Mouse (Mus musculus): ENCODE results near the gene Golga4.

Gene Golga4

DNA sequence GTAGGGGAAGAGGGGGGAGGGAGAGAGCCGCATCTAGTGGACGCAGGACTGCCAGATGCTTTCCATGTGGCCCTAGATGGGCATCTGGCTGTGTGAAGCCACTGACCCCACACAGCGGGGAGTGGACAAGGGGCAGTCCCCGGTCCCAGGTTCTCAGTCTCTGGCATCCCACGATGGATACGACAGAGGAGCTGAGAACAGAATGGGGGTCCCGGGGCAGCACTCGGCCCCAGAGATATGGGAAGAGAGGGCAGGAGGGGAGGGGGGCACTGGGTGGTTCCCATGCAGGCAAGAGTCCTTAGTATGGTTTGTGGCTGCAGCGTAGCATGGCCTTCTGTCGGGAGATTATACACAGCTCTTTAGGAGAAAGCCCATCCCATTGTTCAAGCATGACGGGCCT lies 17.7 kb downstream of the Golga4 start:
- no peak for DNase-seq (ENCODE audit: low read depth, low spot score)

- no peak for DNase-seq (ENCODE audit: low read depth, low spot score)
These were observed 21.0 kb downstream of the Golga4 start for GRCm38 (mm10) chr9:118527056-118527455.

GRCm38 (mm10) chr9:118529783-118530182 lies 23.7 kb downstream of the Golga4 start:
- DNase-seq (ENCODE audit: low read depth, low spot score): no peak

GRCm38 (mm10) chr9:118530679-118531078 lies 24.6 kb downstream of the Golga4 start:
- no peak for DNase-seq (ENCODE audit: low read depth, low spot score)

DNA sequence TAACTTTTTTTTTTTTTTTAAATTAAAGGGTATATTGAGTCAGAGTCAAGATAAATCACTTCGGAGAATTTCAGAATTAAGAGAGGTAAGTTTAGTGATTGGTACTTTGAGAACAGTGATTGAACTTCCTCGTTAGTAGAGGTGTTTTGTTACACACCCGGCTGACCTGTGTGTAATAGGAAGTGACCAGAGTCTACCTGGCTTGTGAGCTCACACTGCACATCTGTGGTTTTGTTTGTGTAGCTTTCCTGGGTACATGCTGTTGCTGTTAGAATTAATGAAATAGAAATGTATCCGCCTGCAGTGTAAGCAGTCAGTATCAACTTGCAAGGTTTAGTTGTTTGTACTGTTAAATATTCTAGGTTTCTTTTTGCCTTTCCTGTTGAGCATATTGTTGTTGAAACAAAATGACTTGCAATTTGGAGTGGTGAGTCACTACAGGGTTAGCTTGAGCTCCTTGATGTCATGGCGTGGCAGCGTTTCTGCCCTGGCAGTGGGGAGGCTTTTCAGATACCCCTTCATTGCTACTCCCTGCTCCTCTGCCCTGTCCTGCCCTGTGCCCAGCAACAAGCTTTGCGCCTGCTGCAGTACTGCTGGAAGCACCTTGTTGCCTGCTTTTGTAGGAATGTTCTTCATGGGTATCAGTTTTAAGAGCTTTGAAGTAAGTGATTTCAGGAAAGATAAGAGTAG lies 26.6 kb downstream of the Golga4 start:
- no peak for DNase-seq (ENCODE audit: low read depth, low spot score)

DNA sequence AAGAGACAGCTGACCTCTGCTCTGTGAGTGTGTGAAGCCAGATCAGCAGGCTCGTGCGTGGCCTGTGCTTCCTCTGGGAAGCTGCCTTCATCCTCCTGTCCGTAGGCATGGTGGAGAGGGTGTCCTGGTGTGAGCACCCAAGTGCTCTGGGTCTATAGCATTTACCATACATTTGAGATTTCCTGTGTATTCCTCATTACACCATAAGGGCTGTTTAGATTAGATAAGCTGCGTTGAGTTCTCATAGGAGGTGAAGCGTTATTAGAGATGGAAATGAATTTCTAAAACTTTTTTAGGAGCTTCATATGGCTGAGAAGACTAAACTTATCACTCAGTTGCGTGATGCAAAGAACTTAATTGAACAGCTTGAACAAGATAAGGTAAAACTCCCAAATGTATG lies 30.9 kb downstream of the Golga4 start:
- DNase-seq (ENCODE audit: low read depth, low spot score): no peak

GRCm38 (mm10) chr9:118537463-118538339 lies 31.6 kb downstream of the Golga4 start:
- no peak for DNase-seq (ENCODE audit: low read depth, low spot score)

GRCm38 (mm10) chr9:118541851-118542250 lies 35.8 kb downstream of the Golga4 start:
- DNase-seq (ENCODE audit: low read depth, low spot score): no peak

GRCm38 (mm10) chr9:118545146-118545545 lies 39.1 kb downstream of the Golga4 start:
- DNase-seq (ENCODE audit: low read depth, low spot score): no peak

DNA sequence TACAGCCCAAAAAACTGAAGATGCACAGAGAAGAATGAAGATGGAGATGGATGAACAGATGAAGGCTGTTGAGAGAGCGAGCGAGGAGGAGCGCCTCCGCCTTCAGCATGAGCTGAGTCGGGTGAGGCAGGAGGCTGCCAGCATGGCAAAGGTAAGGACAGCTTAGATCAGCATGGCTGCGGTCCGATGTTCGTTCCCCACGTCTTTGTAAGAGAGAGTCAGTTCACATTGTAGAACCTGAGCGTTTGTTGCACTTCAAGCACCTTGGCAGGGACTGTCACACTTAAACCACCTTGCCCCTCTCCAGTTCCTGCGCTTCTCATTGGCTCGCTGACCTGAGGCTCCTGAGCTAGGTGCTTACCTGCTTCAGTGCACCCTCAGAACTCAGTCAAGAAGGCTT lies 42.6 kb downstream of the Golga4 start:
- no peak for DNase-seq (ENCODE audit: low read depth, low spot score)

- no peak for DNase-seq (ENCODE audit: low read depth, low spot score)
These were observed 51.1 kb downstream of the Golga4 start for GRCm38 (mm10) chr9:118556951-118557780.

DNA sequence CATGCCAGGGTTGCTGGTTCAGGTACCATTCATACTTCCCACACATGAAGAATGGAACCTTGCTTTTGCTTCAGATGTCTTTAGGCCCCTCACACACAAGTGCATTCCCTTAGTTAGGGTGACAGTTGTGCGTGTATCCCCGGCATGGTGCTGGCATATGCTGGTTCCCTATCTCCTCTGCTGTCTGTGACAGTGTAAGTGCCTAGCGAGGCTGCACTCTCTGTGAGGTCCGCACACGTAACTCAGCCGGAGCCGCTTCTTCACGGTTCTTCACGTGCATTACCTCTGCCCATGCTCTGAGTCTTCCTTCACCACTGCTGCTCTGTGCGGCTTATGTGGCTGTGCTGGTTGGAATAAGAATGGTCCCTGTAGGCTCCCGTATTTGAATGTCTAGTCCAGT lies 57.3 kb downstream of the Golga4 start:
- no peak for DNase-seq (ENCODE audit: low read depth, low spot score)

- no peak for DNase-seq (ENCODE audit: low read depth, low spot score)
These were observed 57.8 kb downstream of the Golga4 start for GRCm38 (mm10) chr9:118563866-118564265.

- DNase-seq (ENCODE audit: low read depth, low spot score): no peak
These were observed 58.6 kb downstream of the Golga4 start for GRCm38 (mm10) chr9:118564696-118565095.

DNA sequence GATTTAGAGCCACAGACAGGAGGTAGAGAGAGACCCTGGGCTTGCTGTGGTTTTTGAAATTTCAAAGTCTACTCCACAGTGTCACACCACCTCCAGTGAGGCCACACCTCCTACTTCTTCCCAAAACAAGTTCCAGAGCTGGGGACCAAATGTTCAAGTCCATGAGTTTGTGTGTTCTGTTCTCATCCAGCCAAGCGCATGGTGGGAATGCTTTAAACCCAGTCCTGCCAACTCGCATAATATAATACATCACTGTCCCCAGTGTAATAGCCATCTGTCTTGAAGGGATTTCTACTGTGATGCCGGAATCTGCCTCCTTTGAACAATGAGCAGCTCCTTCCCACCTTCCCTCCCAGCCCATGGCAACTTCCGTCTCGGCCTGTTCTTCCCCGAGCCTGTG lies 63.3 kb downstream of the Golga4 start:
- DNase-seq (ENCODE audit: low read depth, low spot score): no peak

DNA sequence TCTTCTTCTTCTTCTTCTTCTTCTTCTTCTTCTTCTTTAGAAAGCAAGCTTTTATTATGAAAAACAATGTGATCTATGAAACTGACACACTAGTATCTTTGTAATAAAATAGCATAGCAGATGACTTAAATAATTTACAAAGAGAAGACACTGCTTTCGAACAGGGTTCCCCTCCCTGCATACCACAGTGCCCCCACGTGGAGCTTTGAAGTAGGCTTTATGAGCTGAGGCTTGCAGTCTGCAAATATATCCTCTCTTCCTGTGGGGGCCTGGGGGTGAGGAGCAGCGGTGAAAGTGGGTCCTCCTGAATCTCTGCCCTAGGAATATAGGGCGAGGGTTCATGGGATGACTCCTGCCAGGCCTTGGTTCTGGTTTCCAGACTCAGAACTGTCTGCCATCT lies 64.8 kb downstream of the Golga4 start:
- DNase-seq (ENCODE audit: low read depth, low spot score): no peak

- no peak for DNase-seq (ENCODE audit: low read depth, low spot score)
These were observed 65.6 kb downstream of the Golga4 start for GRCm38 (mm10) chr9:118571701-118572100.

DNA sequence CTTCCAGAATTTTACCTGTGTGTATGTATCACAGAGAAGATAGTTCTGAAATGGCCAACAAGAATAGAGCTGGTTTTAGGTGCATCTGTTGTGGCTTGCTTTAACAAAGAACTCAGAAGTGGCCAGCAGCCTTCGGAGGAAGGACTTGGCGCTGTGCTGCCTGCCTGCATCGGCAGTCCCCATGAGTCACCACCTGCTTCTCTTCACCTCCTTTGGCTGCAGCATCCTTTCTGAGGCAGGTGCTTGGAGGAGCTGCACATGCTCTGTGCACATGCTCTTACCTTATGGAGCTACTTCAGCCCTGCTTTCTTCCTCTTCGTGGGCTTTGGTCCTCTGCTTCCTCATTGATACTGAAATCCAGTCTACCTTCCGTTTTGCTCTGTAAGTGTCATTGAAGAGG lies 68.8 kb downstream of the Golga4 start:
- DNase-seq (ENCODE audit: low read depth, low spot score): no peak

DNA sequence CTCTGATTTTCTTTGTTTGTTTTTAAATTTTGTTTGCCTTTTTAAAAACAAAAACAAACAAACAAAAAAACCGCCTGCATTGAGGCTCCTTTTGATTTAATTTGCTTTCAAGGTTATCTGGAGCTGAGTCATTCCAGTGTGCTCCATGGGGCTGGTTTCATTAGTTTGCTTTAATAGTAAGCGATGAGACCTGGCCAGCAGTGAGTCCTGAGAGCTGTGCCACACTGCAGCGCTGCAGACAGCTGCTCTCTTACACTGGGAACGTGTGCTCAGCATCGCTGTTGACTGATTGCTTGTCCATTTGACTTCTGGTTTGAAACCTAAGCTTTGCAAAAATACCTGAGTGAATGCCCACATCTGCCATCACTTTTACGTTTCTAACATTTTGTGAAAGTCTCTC lies 74.3 kb downstream of the Golga4 start:
- DNase-seq (ENCODE audit: low read depth, low spot score): no peak

DNA sequence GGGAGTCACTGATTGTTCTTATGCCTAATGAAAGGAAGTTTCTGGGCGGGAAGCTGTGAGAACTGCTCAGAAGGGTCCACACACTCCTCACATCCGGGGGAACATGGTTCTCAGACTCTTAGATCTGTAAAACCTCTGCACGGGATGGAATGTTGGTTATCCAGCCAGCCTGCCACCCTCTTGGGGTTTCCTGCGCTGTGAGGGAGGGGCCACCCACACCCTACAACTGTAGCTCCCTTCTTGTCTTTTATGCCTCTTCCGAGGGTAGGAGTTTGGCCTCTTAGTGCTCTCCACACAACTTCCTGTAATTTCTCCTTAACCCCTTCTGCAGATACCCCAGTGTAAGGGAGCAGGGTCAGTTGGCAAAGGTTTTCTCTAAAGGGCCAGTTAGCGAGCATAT lies 76.7 kb downstream of the Golga4 start:
- no peak for DNase-seq (ENCODE audit: low read depth, low spot score)

DNA sequence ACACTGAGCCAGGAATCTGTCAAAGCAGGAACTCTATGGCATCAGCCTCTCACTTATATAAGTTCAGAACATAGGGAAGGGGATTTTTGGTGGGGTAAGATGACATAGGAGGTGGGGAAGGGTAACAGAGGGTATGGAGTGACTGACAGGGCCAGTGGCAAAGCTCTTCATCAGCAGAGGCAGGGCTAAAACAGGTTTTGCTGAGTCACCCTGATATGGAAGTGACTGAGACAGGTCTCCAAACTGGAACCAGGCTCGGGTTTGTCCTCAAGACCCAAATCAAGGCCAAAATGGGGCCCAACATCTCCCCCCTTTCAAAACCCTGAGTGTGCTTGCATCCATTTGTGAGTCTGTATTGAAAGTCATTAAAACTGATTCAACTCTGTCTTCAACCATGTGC lies 78.8 kb downstream of the Golga4 start:
- DNase-seq (ENCODE audit: low read depth, low spot score): no peak

- no peak for DNase-seq (ENCODE audit: low read depth, low spot score)
These were observed 79.9 kb downstream of the Golga4 start for GRCm38 (mm10) chr9:118585998-118586397.
